Comparison of ENCODE assay signal across 16 mouse cellular contexts in the genomic region with DNA sequence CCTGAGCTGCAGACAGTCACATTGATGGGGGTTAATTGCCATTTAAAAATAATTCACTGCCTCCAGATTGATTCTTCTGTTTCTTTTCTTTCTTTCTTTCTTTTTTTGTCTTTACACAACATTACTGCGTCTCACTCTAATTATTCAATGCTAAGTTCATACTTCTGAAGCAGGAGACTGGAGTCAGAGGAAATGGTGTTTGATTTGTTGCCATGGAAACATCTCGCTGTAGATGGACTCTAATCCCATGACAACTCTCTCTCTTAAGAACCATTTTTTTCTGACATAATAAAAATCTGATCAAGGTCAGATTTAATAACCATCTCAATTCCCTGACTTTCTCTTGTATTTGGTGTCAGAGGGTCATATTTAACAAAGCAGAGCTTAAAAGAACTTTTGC.
"Had no signal": no experiment of that assay in that cellular context is flagged by ENCODE, and none has a peak within 500 bp of the region (broad histone marks: within the 10 kb centered on the region; RNA-seq: fewer than 3 reads in every experiment).

No protein-coding gene starts in this region.

- H3K27me3 ChIP-seq: intestine, embryonic 15.5 days; kidney, embryonic 15.5 days; limb, embryonic 13.5 days; liver, embryonic 13.5 days; midbrain, embryonic 12.5 days; stomach, embryonic 15.5 days had no signal

- ATAC-seq: intestine, embryonic 15.5 days; lung, postnatal 0 days had no signal

- H3K27ac ChIP-seq: intestine, embryonic 15.5 days; kidney, embryonic 15.5 days; limb, embryonic 13.5 days; liver, embryonic 13.5 days; midbrain, embryonic 12.5 days; stomach, embryonic 15.5 days had no signal

- H3K4me1 ChIP-seq: intestine, embryonic 15.5 days; kidney, embryonic 15.5 days; limb, embryonic 13.5 days; liver, embryonic 13.5 days; megakaryocyte, embryonic 14.5 days; midbrain, embryonic 12.5 days; stomach, embryonic 15.5 days had no signal

- H3K4me3 ChIP-seq: intestine, embryonic 15.5 days; kidney, embryonic 15.5 days; limb, embryonic 13.5 days; liver, embryonic 13.5 days; megakaryocyte, embryonic 14.5 days; midbrain, embryonic 12.5 days; stomach, embryonic 15.5 days had no signal

- H3K4me2 ChIP-seq: intestine, embryonic 15.5 days; kidney, embryonic 15.5 days; limb, embryonic 13.5 days; liver, embryonic 13.5 days; midbrain, embryonic 12.5 days; stomach, embryonic 15.5 days had no signal

- H3K9me3 ChIP-seq: intestine, embryonic 15.5 days; kidney, embryonic 15.5 days; limb, embryonic 13.5 days; liver, embryonic 13.5 days; megakaryocyte, embryonic 14.5 days; midbrain, embryonic 12.5 days; stomach, embryonic 15.5 days had no signal

- H3K9ac ChIP-seq: intestine, embryonic 15.5 days; kidney, embryonic 15.5 days; limb, embryonic 13.5 days; liver, embryonic 13.5 days; midbrain, embryonic 12.5 days; stomach, embryonic 15.5 days had no signal

- H3K36me3 ChIP-seq: intestine, embryonic 15.5 days; kidney, embryonic 15.5 days; limb, embryonic 13.5 days; liver, embryonic 13.5 days; midbrain, embryonic 12.5 days; stomach, embryonic 15.5 days had no signal

- DNase-seq: kidney, adult 11 months; kidney, adult 8-10 months; kidney, postnatal 10 days; kidney, postnatal 36 days; left cerebral cortex, postnatal 4 days; liver, embryonic 13.5 days; lung, adult 2 months; lung, postnatal 36 days; thymus, postnatal 25 days had no signal
